Comparison of ENCODE assay signal across 8 mouse cellular contexts in genomic region chr1:136345454-136346372, GRCm38 (mm10). TPM values are rescaled to one million over a fixed set of nuclear protein-coding genes. Genes with fewer than 3 reads are reported as not detected.
DNase-seq lines count a peak whose midpoint lies in the region; ATAC-seq and TF ChIP-seq lines count a peak whose summit lies in the region.

Gene Camsap2 (minus strand): TSS chr1:136346104.

- peaks cover 3% of the 10 kb centered on the region for H3K4me1 ChIP-seq in embryonic facial prominence, embryonic 11.5 days (ENCODE audit: control insufficient read depth, insufficient read depth, low read length)
- H3K4me1 ChIP-seq in limb, embryonic 11.5 days (ENCODE audit: control insufficient read depth, insufficient read depth, low read length) = peaks cover 3% of the 10 kb centered on the region; the same call in 1 of the 2 replicates
- peaks cover 45% of the 10 kb centered on the region for H3K4me1 ChIP-seq in midbrain, embryonic 13.5 days (replicated peaks)
- peaks cover 6% of the 10 kb centered on the region; the same call in 1 of the 2 replicates for H3K4me1 ChIP-seq in small intestine, adult 2 months (ENCODE audit: control insufficient read depth, insufficient read depth, insufficient read length, low read length)

- peak; percentile 98 for ATAC-seq in embryonic facial prominence, embryonic 11.5 days (replicated peaks; ENCODE audit: insufficient number of reproducible peaks, low FRiP score, low TSS enrichment, low read depth)
- peak; percentile 90 for ATAC-seq in limb, embryonic 11.5 days (ENCODE audit: insufficient number of reproducible peaks, low FRiP score, low TSS enrichment, low read depth)
- peak; percentile 98 for ATAC-seq in midbrain, embryonic 13.5 days

- no peak for TF ChIP-seq CTCF in small intestine, adult 2 months (IDR thresholded peaks at IDR 0.05; ENCODE audit: extremely low read depth, insufficient read length, insufficient replicate concordance, low read depth, low read length)

- no peak; the same call in 1 of the 2 replicates for TF ChIP-seq POLR2A in small intestine, adult 2 months (IDR thresholded peaks at IDR 0.05; ENCODE audit: low read depth, low read length)

- peak within 1 kb of the TSS; percentile 93 for H3K27ac ChIP-seq in embryonic facial prominence, embryonic 11.5 days (replicated peaks; ENCODE audit: low read depth, low read length)
- H3K27ac ChIP-seq in limb, embryonic 11.5 days (replicated peaks; ENCODE audit: low read depth, low read length) = peak within 1 kb of the TSS; percentile 94
- peak within 1 kb of the TSS; percentile 98 for H3K27ac ChIP-seq in midbrain, embryonic 13.5 days
- peak within 1 kb of the TSS; percentile 69 for H3K27ac ChIP-seq in small intestine, adult 2 months (ENCODE audit: insufficient read depth, low read depth, low read length)

- under 1% methylated on average over 103 of the region's 121 CpGs for WGBS in embryonic facial prominence, embryonic 11.5 days
- whole genome bisulfite sequencing in limb, embryonic 11.5 days = under 1% methylated on average over 117 of the region's 121 CpGs
- under 1% methylated on average over 111 of the region's 121 CpGs for WGBS in midbrain, embryonic 13.5 days
- WGBS in small intestine, adult 2 months = under 1% methylated on average over 99 of the region's 121 CpGs

- peak within 1 kb of the TSS; percentile 72 for H3K4me2 ChIP-seq in embryonic facial prominence, embryonic 11.5 days (ENCODE audit: low read depth, low read length)
- peak within 1 kb of the TSS; percentile 76 for H3K4me2 ChIP-seq in limb, embryonic 11.5 days (ENCODE audit: low read depth, severe bottlenecking)
- H3K4me2 ChIP-seq in midbrain, embryonic 13.5 days (replicated peaks) = peak within 1 kb of the TSS; percentile 78

- peak; percentile 94 for DNase-seq in 3134 (ENCODE audit: extremely low read depth, insufficient read length, low spot score)
- peak; percentile 97 for DNase-seq in adrenal gland, postnatal 25 days
- peak; percentile 95 for DNase-seq in embryonic facial prominence, embryonic 11.5 days (ENCODE audit: low spot score)
- peak; percentile 100 for DNase-seq in heart, adult 11 months
- peak; percentile 97 for DNase-seq in kidney, adult 18-20 months
- peak; percentile 94 for DNase-seq in limb, embryonic 11.5 days (ENCODE audit: low spot score)

- H3K36me3 ChIP-seq in embryonic facial prominence, embryonic 11.5 days (replicated peaks; ENCODE audit: control insufficient read depth, insufficient read depth, low read depth, low read length) = no peaks in the 10 kb centered on the region
- no peaks in the 10 kb centered on the region for H3K36me3 ChIP-seq in limb, embryonic 11.5 days (ENCODE audit: control insufficient read depth, insufficient read depth, low read length)
- no peaks in the 10 kb centered on the region for H3K36me3 ChIP-seq in midbrain, embryonic 13.5 days
- H3K36me3 ChIP-seq in small intestine, adult 2 months (ENCODE audit: control insufficient read depth, insufficient read depth, low read length) = no peaks in the 10 kb centered on the region

- no peaks in the 10 kb centered on the region for H3K27me3 ChIP-seq in embryonic facial prominence, embryonic 11.5 days (ENCODE audit: control insufficient read depth, insufficient read depth, low read length)
- H3K27me3 ChIP-seq in limb, embryonic 11.5 days (ENCODE audit: control insufficient read depth, insufficient read depth, low read length) = no peaks in the 10 kb centered on the region
- 0 out of 2 replicates have a peak, but pooled peaks cover 4% of the 10 kb centered on the region for H3K27me3 ChIP-seq in midbrain, embryonic 13.5 days
- peaks cover 32% of the 10 kb centered on the region for H3K27me3 ChIP-seq in small intestine, adult 2 months (ENCODE audit: control insufficient read depth, insufficient read depth, low read length)

- no peaks in the 10 kb centered on the region for H3K9me3 ChIP-seq in embryonic facial prominence, embryonic 11.5 days (replicated peaks; ENCODE audit: control insufficient read depth, low read length)
- no peaks in the 10 kb centered on the region for H3K9me3 ChIP-seq in limb, embryonic 11.5 days (ENCODE audit: control insufficient read depth, low read length)
- H3K9me3 ChIP-seq in midbrain, embryonic 13.5 days = no peaks in the 10 kb centered on the region

- H3K9ac ChIP-seq in embryonic facial prominence, embryonic 11.5 days (replicated peaks; ENCODE audit: low read length) = peak within 1 kb of the TSS; percentile 96
- peak within 1 kb of the TSS; percentile 96 for H3K9ac ChIP-seq in limb, embryonic 11.5 days (ENCODE audit: low read length)
- peak within 1 kb of the TSS; percentile 97 for H3K9ac ChIP-seq in midbrain, embryonic 13.5 days (replicated peaks)

- H3K4me3 ChIP-seq in embryonic facial prominence, embryonic 11.5 days (ENCODE audit: low read depth, low read length) = peak within 1 kb of the TSS; percentile 95
- H3K4me3 ChIP-seq in limb, embryonic 11.5 days (ENCODE audit: low read depth, low read length) = peak within 1 kb of the TSS; percentile 83
- peak within 1 kb of the TSS; percentile 93 for H3K4me3 ChIP-seq in midbrain, embryonic 13.5 days (replicated peaks)
- peak within 1 kb of the TSS; percentile 90 for H3K4me3 ChIP-seq in small intestine, adult 2 months (ENCODE audit: low read depth, low read length)

RNA-seq across cellular contexts. Expression of gene Camsap2, which starts in this region (rescaled TPM):
- 39.4 and 46.0 TPM in 2 replicates for total RNA-seq in adrenal gland, postnatal 25 days (2021)
- 23.1 and 23.7 TPM in 2 replicates for polyA plus RNA-seq in embryonic facial prominence, embryonic 11.5 days (2014; fragmentation: Nextera tagmentation; extraction: Ambion mirVana)
- polyA plus RNA-seq in limb, embryonic 11.5 days (2014; fragmentation: Nextera tagmentation; extraction: Ambion mirVana) = 20.1 and 20.6 TPM in 2 replicates
- 28.1 and 29.1 TPM in 2 replicates for polyA plus RNA-seq in midbrain, embryonic 13.5 days (2015; fragmentation: Nextera tagmentation; extraction: Ambion mirVana)
- polyA plus RNA-seq in small intestine, adult 2 months (2012; rRNA removed) = 1.4 and 2.4 TPM in 2 replicates

Comparison
In these comparisons a context has a peak if more than half of its experiments do, and no peak if none do; other contexts are left out.
1. Peak in every context shown above with its lines: DNase-seq, ATAC-seq, H3K4me3 ChIP-seq and H3K27ac ChIP-seq.